Mouse (Mus musculus) liver, embryonic 12.5 days (tissue): ENCODE measurements around the gene Efcab6. TPM values are rescaled to one million over a fixed set of nuclear protein-coding genes. Genes with fewer than 3 reads are reported as not detected.

Source experiments
- polyA plus RNA-seq: library from polyadenylated mRNA; unstranded; fragments of >200 nt; fragmentation: Nextera tagmentation; extraction: Ambion mirVana; gene quantifications from 2 replicates; pipeline ENCODE4 v1.2.1, GENCODE M21; 2016

Gene Efcab6
- polyA plus RNA-seq, 1 experiment from 2014 or later = not detected

Other genes with a start within 250 kb of the Efcab6 start
- 0.14 and 0.18 TPM in 2 replicates for gene Sult4a1, start 40.4 kb upstream of the Efcab6 start, polyA plus RNA-seq
- 0.07 TPM in 1 of 2 replicates, not detected in the other for gene Pnpla5, start 57.8 kb upstream of the Efcab6 start, polyA plus RNA-seq
- gene Pnpla3, start 102.5 kb upstream of the Efcab6 start, polyA plus RNA-seq = 1.4 and 1.5 TPM in 2 replicates
- 110 and 112 TPM in 2 replicates for gene Samm50, start 126.9 kb upstream of the Efcab6 start, polyA plus RNA-seq
- gene Parvb, start 166.7 kb upstream of the Efcab6 start, polyA plus RNA-seq = 7.5 and 10.0 TPM in 2 replicates